Mouse (Mus musculus): ENCODE measurements at regions not wholly inside any gene's neighbourhood (a gene's known extent, or its start where the extent isn't known, plus 50 kb on each side); places are given as distances from the start of the nearest gene placed in this dataset.
A peak's percentile ranks its signal among the peaks of the same experiment; 100 is the strongest.

DNA sequence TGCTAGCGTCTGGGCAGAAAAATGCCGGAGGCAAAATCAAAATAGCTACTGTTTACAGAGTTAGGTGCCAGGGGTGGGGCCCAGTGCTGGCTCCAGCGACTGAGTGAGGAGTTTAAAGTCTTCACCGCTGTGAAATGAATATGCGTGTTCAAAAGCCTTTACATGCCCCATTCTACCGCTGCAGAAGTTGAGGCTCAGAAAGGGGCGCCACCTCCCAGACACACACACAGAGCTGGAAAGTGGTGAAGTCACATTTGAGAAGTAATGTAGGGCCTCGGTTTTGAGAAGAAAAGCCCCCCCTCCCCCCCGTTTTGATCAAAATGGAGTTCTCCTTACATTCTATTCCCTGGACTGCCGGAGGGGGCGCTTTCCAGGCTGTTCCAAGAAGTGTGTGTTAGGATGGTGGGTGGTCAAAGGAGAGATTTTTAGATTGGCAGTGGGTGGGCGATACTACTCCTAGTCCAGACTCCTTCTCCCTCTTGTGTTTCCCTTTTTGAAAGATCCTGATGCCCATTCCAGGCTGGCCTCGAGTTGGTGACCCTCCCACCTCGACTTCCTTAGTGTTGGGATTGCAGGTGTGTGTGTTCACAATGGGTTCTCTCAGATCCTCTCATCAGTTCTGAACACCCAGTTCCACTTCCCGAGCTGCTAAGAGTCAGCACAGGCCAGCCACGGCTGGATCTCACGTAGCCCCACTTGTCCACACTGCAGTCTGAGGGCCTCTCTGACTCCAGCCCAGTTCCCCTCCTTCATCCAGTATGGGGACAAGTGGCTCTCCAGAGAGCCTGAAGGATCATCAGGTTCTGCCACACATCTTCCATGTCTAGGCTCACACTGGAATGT lies 69.3 kb upstream of the Nkd1 start:
- Histone ChIP-seq H3K9me3 (replicated peaks) (peaks cover 2% of the 10 kb centered on the region), H3K27ac (no peak overlapping the region), H3K4me1 (peaks cover 67% of the 10 kb centered on the region), H3K4me2 (peak overlapping the region; percentile 31), H3K9ac (0 out of 2 replicates have a peak overlapping the region, but pooled peaks have one; percentile 30), H3K27me3 (peaks cover 64% of the 10 kb centered on the region), H3K4me3 (no peak overlapping the region), H3K36me3 (ENCODE audit: poor library complexity, severe bottlenecking) (no peaks in the 10 kb centered on the region)
- 20% methylated on average over 17 of the region's 17 CpGs for WGBS
- no peak for ATAC-seq

DNA sequence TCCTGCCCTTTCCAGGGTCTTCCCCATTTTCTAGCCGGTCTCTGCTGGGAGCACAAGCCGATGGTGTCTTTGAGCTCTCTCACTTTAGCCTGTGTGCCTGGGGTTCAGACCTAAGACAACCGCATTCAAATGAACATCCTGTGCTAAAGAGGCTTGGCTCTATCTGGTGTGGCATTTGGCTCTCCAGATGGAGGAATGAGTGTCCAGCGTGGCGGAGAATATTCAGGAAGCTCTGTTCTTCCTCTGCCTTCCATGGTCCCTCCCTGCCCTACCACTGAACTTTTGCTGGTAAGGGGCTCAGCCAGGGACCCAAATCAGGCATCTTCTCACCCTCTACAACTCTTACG lies 68.7 kb upstream of the Nkd1 start:
- Histone ChIP-seq H3K4me2 (no peak overlapping the region), H3K4me1 (peaks cover 61% of the 10 kb centered on the region), H3K4me3 (no peak overlapping the region), H3K36me3 (ENCODE audit: poor library complexity, severe bottlenecking) (no peaks in the 10 kb centered on the region), H3K27me3 (peaks cover 64% of the 10 kb centered on the region), H3K9ac (no peak overlapping the region), H3K9me3 (replicated peaks) (peaks cover 4% of the 10 kb centered on the region), H3K27ac (no peak overlapping the region)
- 77% methylated on average over 6 of the region's 6 CpGs for WGBS
- no peak for ATAC-seq

DNA sequence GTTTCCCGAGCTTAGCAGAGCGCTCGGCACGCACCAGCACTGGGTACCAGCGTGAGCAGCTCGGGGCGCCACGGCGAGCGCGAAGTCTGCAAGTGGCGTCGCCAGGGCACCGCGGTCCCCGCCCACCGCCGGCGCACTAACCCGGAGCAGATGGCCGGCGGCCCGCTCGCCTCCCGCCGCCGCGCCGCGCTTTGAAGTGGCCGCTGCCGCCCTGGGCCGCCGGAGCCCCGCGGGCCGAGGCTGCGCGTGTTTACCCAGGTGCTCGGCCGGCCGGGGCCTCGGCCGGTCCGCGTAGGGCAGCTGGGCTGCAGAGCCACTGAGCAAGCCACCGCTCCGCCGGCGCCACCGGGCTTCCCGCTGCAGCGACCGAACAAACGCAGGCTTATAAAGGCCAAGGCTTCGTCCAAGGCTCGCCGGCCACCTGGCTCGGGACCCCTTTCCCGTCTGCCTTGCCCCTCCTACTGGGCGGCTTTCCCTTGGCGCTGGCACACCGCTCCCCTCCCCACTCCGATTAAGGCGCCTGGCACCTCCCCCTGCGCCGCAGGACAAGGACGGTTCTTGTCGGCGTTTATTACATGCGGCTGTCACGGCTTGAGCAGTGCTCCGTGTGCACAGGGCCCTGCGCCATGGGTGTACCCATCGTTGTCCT lies 67.0 kb upstream of the Nkd1 start:
- Histone ChIP-seq H3K27ac (peak overlapping the region; percentile 72), H3K36me3 (ENCODE audit: poor library complexity, severe bottlenecking) (no peaks in the 10 kb centered on the region), H3K9me3 (replicated peaks) (peaks cover 4% of the 10 kb centered on the region), H3K4me1 (peaks cover 45% of the 10 kb centered on the region), H3K4me2 (peak overlapping the region; percentile 98), H3K4me3 (peak overlapping the region; percentile 62), H3K27me3 (peaks cover 60% of the 10 kb centered on the region), H3K9ac (peak overlapping the region; percentile 76)
- WGBS = under 1% methylated on average over 74 of the region's 75 CpGs
- ATAC-seq = peak; percentile 73

DNA sequence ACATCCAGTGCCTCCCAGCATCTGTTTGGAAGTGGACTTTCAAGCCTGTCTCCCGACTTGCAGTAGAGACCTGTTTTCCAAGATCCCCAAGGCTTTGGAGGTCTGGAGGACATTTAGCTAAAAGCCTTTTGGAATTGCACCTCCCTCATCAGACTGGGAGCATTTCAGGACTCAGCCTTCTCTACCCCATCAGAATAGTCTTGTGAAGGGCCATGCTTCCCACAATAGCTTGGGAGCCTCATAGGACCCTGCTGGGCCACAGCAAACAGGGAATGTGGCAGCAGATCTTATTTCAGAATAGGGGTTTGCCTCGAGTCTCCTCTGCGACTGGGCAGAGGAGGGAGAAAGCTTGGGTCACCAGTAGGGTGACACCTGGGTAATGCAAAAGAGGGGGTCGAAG lies 66.2 kb upstream of the Nkd1 start:
- no peak for ATAC-seq
- peak overlapping the region; percentile 98 for H3K4me2 ChIP-seq
- H3K4me1 ChIP-seq = peaks cover 38% of the 10 kb centered on the region
- H3K27me3 ChIP-seq = peaks cover 52% of the 10 kb centered on the region
- H3K4me3 ChIP-seq = peak overlapping the region; percentile 62
- peak overlapping the region; percentile 72 for H3K27ac ChIP-seq
- peaks cover 8% of the 10 kb centered on the region for H3K9me3 ChIP-seq (replicated peaks)
- no peaks in the 10 kb centered on the region for H3K36me3 ChIP-seq (ENCODE audit: poor library complexity, severe bottlenecking)
- WGBS = 4% methylated on average over 4 of the region's 4 CpGs
- H3K9ac ChIP-seq = peak overlapping the region; percentile 43; the same call in 1 of the 2 replicates

DNA sequence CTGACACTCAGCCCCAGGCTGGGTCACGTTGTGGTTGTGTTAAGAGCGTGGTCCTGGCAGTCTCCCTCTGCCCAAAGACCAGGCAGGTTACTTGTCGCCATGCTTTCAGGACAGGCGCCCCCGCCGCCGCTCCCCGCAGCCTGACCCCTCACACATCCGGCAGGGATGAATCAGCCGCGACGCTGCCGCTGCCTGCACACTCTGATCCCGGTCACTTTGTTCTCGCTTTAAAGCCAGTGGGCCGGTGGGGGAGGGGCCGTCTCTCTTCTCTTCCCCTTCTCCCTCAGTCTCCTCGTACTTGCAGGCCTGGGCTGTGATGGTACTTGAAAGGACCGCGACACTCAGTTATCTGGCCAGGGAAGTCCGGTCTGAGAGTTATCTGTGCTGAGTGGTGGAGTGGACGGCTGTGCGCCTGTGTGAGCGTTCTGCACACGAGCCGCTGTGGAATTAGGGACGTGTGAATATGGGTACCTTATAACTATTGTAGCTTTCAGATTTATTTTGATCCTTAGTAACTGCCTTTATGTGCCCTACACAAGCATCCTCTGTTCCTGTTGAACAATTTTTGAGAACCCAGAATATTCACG lies 65.6 kb upstream of the Nkd1 start:
- peak overlapping the region; percentile 22 for H3K4me3 ChIP-seq
- H3K4me2 ChIP-seq = peak overlapping the region; percentile 98
- no peaks in the 10 kb centered on the region for H3K36me3 ChIP-seq (ENCODE audit: poor library complexity, severe bottlenecking)
- peaks cover 46% of the 10 kb centered on the region for H3K27me3 ChIP-seq
- peaks cover 9% of the 10 kb centered on the region for H3K9me3 ChIP-seq (replicated peaks)
- WGBS = 10% methylated on average over 28 of the region's 28 CpGs
- peaks cover 38% of the 10 kb centered on the region for H3K4me1 ChIP-seq
- H3K27ac ChIP-seq = peak overlapping the region; percentile 72; the same call in 1 of the 2 replicates
- H3K9ac ChIP-seq = peak overlapping the region; percentile 43; the same call in 1 of the 2 replicates
- no peak for ATAC-seq

DNA sequence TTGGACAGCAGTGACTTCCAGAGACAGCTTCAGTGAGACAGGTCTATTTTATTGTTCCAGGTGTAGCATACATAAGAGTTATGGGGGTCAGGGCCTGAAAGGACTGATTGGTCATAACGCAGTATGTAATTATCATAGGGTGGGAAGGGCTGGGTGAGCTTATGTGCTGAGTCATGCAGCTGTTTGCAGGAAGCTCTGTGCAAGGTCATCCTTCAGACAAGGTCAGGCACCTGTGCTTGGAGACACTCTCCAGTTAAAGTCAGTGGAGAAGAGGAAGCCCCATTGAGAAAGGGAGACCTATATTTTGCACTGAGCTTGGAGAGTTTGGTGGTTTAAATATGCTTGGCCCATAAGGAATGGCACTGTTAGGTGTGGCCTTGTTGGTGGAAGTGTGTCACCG lies 62.0 kb upstream of the Nkd1 start:
- ATAC-seq = no peak
- Histone ChIP-seq H3K36me3 (ENCODE audit: poor library complexity, severe bottlenecking) (no peaks in the 10 kb centered on the region), H3K4me2 (no peak overlapping the region), H3K4me3 (no peak overlapping the region), H3K9me3 (replicated peaks) (peaks cover 9% of the 10 kb centered on the region), H3K27ac (no peak overlapping the region), H3K9ac (no peak overlapping the region), H3K4me1 (peaks cover 14% of the 10 kb centered on the region), H3K27me3 (peaks cover 19% of the 10 kb centered on the region)
- WGBS = 98% methylated on average over 2 of the region's 2 CpGs

DNA sequence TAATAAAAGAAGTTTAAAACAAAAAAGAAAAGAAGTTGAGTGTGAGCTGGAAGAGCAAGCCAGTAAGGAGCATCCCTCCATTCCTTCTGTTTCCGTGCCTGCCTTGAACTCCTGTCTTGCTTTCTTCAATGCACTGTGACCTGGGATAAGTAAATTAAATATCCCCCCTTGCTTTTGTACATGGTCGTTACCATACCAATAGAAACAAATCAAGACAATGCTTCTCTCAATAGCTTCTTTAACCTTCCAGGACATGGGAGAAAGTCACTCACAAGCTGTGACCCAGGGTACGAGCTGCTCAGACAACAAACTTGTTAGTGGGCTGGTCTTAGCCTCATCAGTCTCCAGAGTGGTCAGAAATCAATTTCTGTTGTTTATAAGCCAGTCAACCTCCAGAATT lies 53.4 kb upstream of the Nkd1 start:
- H3K9me3 ChIP-seq (replicated peaks) = no peaks in the 10 kb centered on the region
- no peak overlapping the region for H3K4me3 ChIP-seq
- no peaks in the 10 kb centered on the region for H3K27me3 ChIP-seq
- WGBS = 61% methylated on average over 3 of the region's 3 CpGs
- no peak for ATAC-seq
- peaks cover 14% of the 10 kb centered on the region; the same call in 1 of the 2 replicates for H3K4me1 ChIP-seq
- H3K36me3 ChIP-seq (ENCODE audit: poor library complexity, severe bottlenecking) = no peaks in the 10 kb centered on the region
- no peak overlapping the region for H3K9ac ChIP-seq
- no peak overlapping the region for H3K27ac ChIP-seq
- H3K4me2 ChIP-seq = no peak overlapping the region

DNA sequence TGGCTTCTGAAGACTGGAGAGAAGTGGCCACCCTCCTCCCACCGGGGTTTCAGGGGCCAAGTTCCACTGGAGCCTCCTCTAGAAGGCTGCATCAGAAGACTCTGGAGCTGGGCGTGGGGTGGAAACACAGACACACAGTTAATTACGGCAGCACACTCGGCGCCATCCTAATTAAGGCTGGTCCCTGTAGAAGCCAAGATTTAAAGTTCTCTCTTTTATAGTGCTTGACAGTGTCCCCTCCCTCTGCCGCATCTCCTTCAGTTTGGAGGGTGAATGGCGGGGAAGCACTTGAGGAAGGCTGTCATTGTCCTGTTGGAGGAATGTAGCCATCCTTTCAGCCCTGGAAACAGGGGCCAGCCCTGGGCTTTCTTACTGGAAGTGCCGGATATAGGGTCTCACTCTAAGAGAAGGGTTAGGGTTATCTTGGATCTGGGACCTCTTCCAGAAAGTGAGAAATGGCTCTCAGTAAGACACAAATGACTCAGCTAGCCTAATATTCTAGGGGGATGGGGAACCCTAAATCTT lies 50.2 kb upstream of the Nkd1 start:
- ATAC-seq = no peak
- no peaks in the 10 kb centered on the region for H3K27me3 ChIP-seq
- H3K4me2 ChIP-seq = no peak overlapping the region
- H3K9me3 ChIP-seq (replicated peaks) = no peaks in the 10 kb centered on the region
- H3K4me1 ChIP-seq = peaks cover 14% of the 10 kb centered on the region; the same call in 1 of the 2 replicates
- WGBS = 25% methylated on average over 8 of the region's 8 CpGs
- H3K9ac ChIP-seq = no peak overlapping the region
- no peak overlapping the region for H3K4me3 ChIP-seq
- H3K27ac ChIP-seq = no peak overlapping the region
- no peaks in the 10 kb centered on the region for H3K36me3 ChIP-seq (ENCODE audit: poor library complexity, severe bottlenecking)
